In genomic region chr12:61522148-61522828, GRCm38 (mm10) we compare ENCODE assay signal across 8 mouse cellular contexts. TPM values are rescaled to one million over a fixed set of nuclear protein-coding genes. Genes with fewer than 3 reads are reported as not detected.
A peak's percentile ranks its signal among the peaks of the same experiment; 100 is the strongest.
DNase-seq lines count a peak whose midpoint lies in the region; ATAC-seq and TF ChIP-seq lines count a peak whose summit lies in the region.

No protein-coding gene starts in this region.

- H3K36me3 ChIP-seq in heart, postnatal 0 days (replicated peaks; ENCODE audit: control insufficient read depth, insufficient read depth, low read length), result no peaks in the 10 kb centered on the region
- no peaks in the 10 kb centered on the region for H3K36me3 ChIP-seq in embryonic facial prominence, embryonic 10.5 days (replicated peaks)
- H3K36me3 ChIP-seq in intestine, postnatal 0 days (ENCODE audit: control insufficient read depth, insufficient read depth), result no peaks in the 10 kb centered on the region
- H3K36me3 ChIP-seq in neural tube, embryonic 12.5 days, result no peaks in the 10 kb centered on the region

- TF ChIP-seq CTCF in heart, postnatal 0 days (IDR thresholded peaks at IDR 0.05; ENCODE audit: low read depth), result no peak
- TF ChIP-seq CTCF in intestine, postnatal 0 days (IDR thresholded peaks at IDR 0.05; ENCODE audit: low read depth), result no peak

- no peak for TF ChIP-seq EP300 in heart, postnatal 0 days (IDR thresholded peaks at IDR 0.05; ENCODE audit: low read depth)

- peak overlapping the region; percentile 68 for H3K4me3 ChIP-seq in heart, postnatal 0 days (ENCODE audit: low read depth, low read length)
- H3K4me3 ChIP-seq in embryonic facial prominence, embryonic 10.5 days, result peak overlapping the region; percentile 70
- peak overlapping the region; percentile 47 for H3K4me3 ChIP-seq in intestine, postnatal 0 days (ENCODE audit: low read depth, low read length)
- H3K4me3 ChIP-seq in neural tube, embryonic 12.5 days, result peak overlapping the region; percentile 63

- no peak overlapping the region for H3K9ac ChIP-seq in heart, postnatal 0 days (replicated peaks; ENCODE audit: low read depth, low read length)
- no peak overlapping the region for H3K9ac ChIP-seq in intestine, postnatal 0 days (ENCODE audit: low read depth, low read length)
- peak overlapping the region; percentile 69; the same call in 1 of the 2 replicates for H3K9ac ChIP-seq in neural tube, embryonic 12.5 days

- peak overlapping the region; percentile 98 for H3K4me2 ChIP-seq in heart, postnatal 0 days (ENCODE audit: low read depth, low read length)
- peak overlapping the region; percentile 87 for H3K4me2 ChIP-seq in intestine, postnatal 0 days (replicated peaks; ENCODE audit: low read depth)
- peak overlapping the region; percentile 79 for H3K4me2 ChIP-seq in neural tube, embryonic 12.5 days (replicated peaks)

- DNase-seq in heart, postnatal 0 days (ENCODE audit: low spot score), result no peak
- no peak for DNase-seq in heart, postnatal 14 days
- peak; percentile 40 for DNase-seq in embryonic facial prominence, embryonic 10.5 days (ENCODE audit: low spot score)
- no peak for DNase-seq in MN1 (ENCODE audit: low spot score)
- no peak for DNase-seq in ovary, adult 18-20 months (ENCODE audit: low spot score)
- no peak for DNase-seq in lung, postnatal 4 days

- no peaks in the 10 kb centered on the region for H3K4me1 ChIP-seq in heart, postnatal 0 days (ENCODE audit: control insufficient read depth, insufficient read depth)
- H3K4me1 ChIP-seq in embryonic facial prominence, embryonic 10.5 days, result peaks cover 27% of the 10 kb centered on the region
- 0 out of 2 replicates have a peak, but pooled peaks cover 2% of the 10 kb centered on the region for H3K4me1 ChIP-seq in intestine, postnatal 0 days (replicated peaks; ENCODE audit: control insufficient read depth, insufficient read depth, low read length)
- H3K4me1 ChIP-seq in neural tube, embryonic 12.5 days, result peaks cover 18% of the 10 kb centered on the region

- whole genome bisulfite sequencing in heart, postnatal 0 days, result 6% methylated on average over 6 of the region's 6 CpGs
- WGBS in embryonic facial prominence, embryonic 10.5 days, result 2% methylated on average over 6 of the region's 6 CpGs
- WGBS in intestine, postnatal 0 days, result 6% methylated on average over 6 of the region's 6 CpGs
- 2% methylated on average over 6 of the region's 6 CpGs for WGBS in neural tube, embryonic 12.5 days

- no peak for ATAC-seq in heart, postnatal 0 days (ENCODE audit: insufficient read depth, low read depth)
- 0 out of 2 replicates have a peak, but pooled peaks have one; percentile 22 for ATAC-seq in intestine, postnatal 0 days
- ATAC-seq in neural tube, embryonic 12.5 days (ENCODE audit: low FRiP score, low read depth), result peak; percentile 50

- no peak overlapping the region for H3K27ac ChIP-seq in heart, postnatal 0 days (ENCODE audit: low read depth)
- H3K27ac ChIP-seq in embryonic facial prominence, embryonic 10.5 days (replicated peaks), result no peak overlapping the region
- H3K27ac ChIP-seq in intestine, postnatal 0 days (ENCODE audit: low read depth, low read length), result no peak overlapping the region
- no peak overlapping the region for H3K27ac ChIP-seq in neural tube, embryonic 12.5 days

- no peaks in the 10 kb centered on the region for H3K9me3 ChIP-seq in heart, postnatal 0 days (replicated peaks; ENCODE audit: control insufficient read depth, low read length)
- H3K9me3 ChIP-seq in embryonic facial prominence, embryonic 10.5 days, result no peaks in the 10 kb centered on the region
- no peaks in the 10 kb centered on the region for H3K9me3 ChIP-seq in intestine, postnatal 0 days (ENCODE audit: control insufficient read depth)
- H3K9me3 ChIP-seq in neural tube, embryonic 12.5 days, result no peaks in the 10 kb centered on the region

- intact Hi-C loops in heart, postnatal 14 days (cut with DNase I), result no loop called here

- peaks cover 57% of the 10 kb centered on the region for H3K27me3 ChIP-seq in heart, postnatal 0 days (ENCODE audit: control insufficient read depth, insufficient read depth, low read length)
- H3K27me3 ChIP-seq in embryonic facial prominence, embryonic 10.5 days (replicated peaks; ENCODE audit: low read depth, poor library complexity, severe bottlenecking), result peaks cover 62% of the 10 kb centered on the region
- H3K27me3 ChIP-seq in intestine, postnatal 0 days (replicated peaks; ENCODE audit: control insufficient read depth, insufficient read depth, low read length), result peaks cover 42% of the 10 kb centered on the region
- H3K27me3 ChIP-seq in neural tube, embryonic 12.5 days (replicated peaks), result peaks cover 33% of the 10 kb centered on the region

RNA-seq across cellular contexts. Expression of gene Lrfn5, which starts 0.7 kb away (rescaled TPM):
- not detected in 2 replicates for total RNA-seq in heart, postnatal 0 days (2014; rRNA removed; ENCODE audit: low replicate concordance)
- 0.08 and 0.11 TPM in 2 replicates for polyA plus RNA-seq in heart, postnatal 0 days (2015; fragmentation: Nextera tagmentation; extraction: Ambion mirVana)
- total RNA-seq in heart, postnatal 14 days (2021), result not detected
- polyA plus RNA-seq in embryonic facial prominence, embryonic 10.5 days (2016; fragmentation: Nextera tagmentation; extraction: Ambion mirVana), result 0.69 and 1.3 TPM in 2 replicates
- polyA plus RNA-seq in intestine, postnatal 0 days (2015; fragmentation: Nextera tagmentation; extraction: Ambion mirVana), result 0.47 and 0.51 TPM in 2 replicates
- 19.0 and 20.1 TPM in 2 replicates for polyA plus RNA-seq in neural tube, embryonic 12.5 days (2016; fragmentation: Nextera tagmentation; extraction: Ambion mirVana)
